Mouse (Mus musculus) C2C12 (cell line): ENCODE data around the gene Atg13.

ENCODE experiments used
- MAX ChIP-seq: IDR thresholded peaks from one replicate; pipeline ENCODE4 v1.6.1; 2011; ENCODE audit warnings: mild to moderate bottlenecking, control low read depth
- MYOD1 ChIP-seq: IDR thresholded peaks from one replicate; pipeline ENCODE4 v1.6.1; 2011; ENCODE audit warnings: low read depth; ENCODE audit not compliant: control insufficient read depth, insufficient read length
- USF1 ChIP-seq: IDR thresholded peaks from one replicate; pipeline ENCODE4 v1.6.1; 2011; ENCODE audit warnings: low read depth, mild to moderate bottlenecking, control low read depth, moderate library complexity

- TF ChIP-seq MYOD1 (no peak), USF1 (no peak), MAX (no peak)
Measured at GRCm38 (mm10) chr2:91669326-91669725, 41.0 kb downstream of the Atg13 start.
